Comparison of ENCODE assay signal across 27 mouse cellular contexts in the genomic region with DNA sequence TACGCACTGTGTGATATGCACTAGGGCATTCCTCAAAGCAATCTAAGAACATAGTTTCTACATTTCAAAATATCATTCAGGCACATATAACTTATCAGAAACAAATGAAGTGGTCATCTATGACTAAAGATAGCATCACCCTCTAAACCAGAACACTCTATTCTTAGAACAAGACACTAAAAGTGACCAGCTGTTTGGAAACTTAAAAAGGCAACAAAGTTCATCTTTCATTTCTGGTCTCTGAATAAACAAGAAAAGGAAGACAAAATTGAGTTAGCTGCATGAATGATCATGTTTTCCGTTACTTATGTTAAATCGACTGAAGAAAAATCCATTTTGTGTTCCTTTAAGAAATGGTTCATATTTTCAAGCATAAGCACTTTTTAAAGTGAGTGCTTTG.
A peak's percentile ranks its signal among the peaks of the same experiment; 100 is the strongest.
DNase-seq lines count a peak whose midpoint lies in the region; ATAC-seq and TF ChIP-seq lines count a peak whose summit lies in the region.
"Had no signal": no experiment of that assay in that cellular context is flagged by ENCODE, and none has a peak within 500 bp of the region (broad histone marks: within the 10 kb centered on the region; RNA-seq: fewer than 3 reads in every experiment).

No protein-coding gene starts in this region.

- peaks cover 2% of the 10 kb centered on the region for H3K36me3 ChIP-seq in heart, embryonic 16.5 days (ENCODE audit: control insufficient read depth, insufficient read depth)
- H3K36me3 ChIP-seq in heart, embryonic 12.5 days, result 0 out of 2 replicates have a peak, but pooled peaks cover 5% of the 10 kb centered on the region
- H3K36me3 ChIP-seq in midbrain, embryonic 11.5 days (ENCODE audit: control insufficient read depth, insufficient read depth, low read length), result no peaks in the 10 kb centered on the region
- peaks cover 5% of the 10 kb centered on the region; the same call in 1 of the 2 replicates for H3K36me3 ChIP-seq in midbrain, embryonic 13.5 days
- H3K36me3 ChIP-seq in small intestine, adult 2 months (ENCODE audit: control insufficient read depth, insufficient read depth, low read length), result no peaks in the 10 kb centered on the region
- H3K36me3 ChIP-seq: embryonic facial prominence, embryonic 15.5 days; intestine, embryonic 15.5 days had no signal

- 61% methylated on average over 3 of the region's 3 CpGs for WGBS in heart, embryonic 16.5 days
- WGBS in heart, embryonic 12.5 days, result 70% methylated on average over 3 of the region's 3 CpGs
- WGBS in midbrain, embryonic 11.5 days, result 95% methylated on average over 3 of the region's 3 CpGs
- 91% methylated on average over 3 of the region's 3 CpGs for WGBS in midbrain, embryonic 13.5 days
- WGBS in small intestine, adult 2 months, result 81% methylated on average over 3 of the region's 3 CpGs

- H3K27me3 ChIP-seq in heart, embryonic 16.5 days (ENCODE audit: control insufficient read depth, insufficient read depth, low read length), result no peaks in the 10 kb centered on the region
- no peaks in the 10 kb centered on the region for H3K27me3 ChIP-seq in heart, embryonic 12.5 days (replicated peaks)
- H3K27me3 ChIP-seq in midbrain, embryonic 11.5 days (ENCODE audit: control insufficient read depth, insufficient read depth, low read length), result no peaks in the 10 kb centered on the region
- no peaks in the 10 kb centered on the region for H3K27me3 ChIP-seq in midbrain, embryonic 13.5 days
- no peaks in the 10 kb centered on the region for H3K27me3 ChIP-seq in small intestine, adult 2 months (ENCODE audit: control insufficient read depth, insufficient read depth, low read length)
- H3K27me3 ChIP-seq: embryonic facial prominence, embryonic 15.5 days; forebrain, embryonic 12.5 days; hindbrain, embryonic 12.5 days; intestine, embryonic 15.5 days; limb, embryonic 15.5 days; neural tube, embryonic 12.5 days had no signal

- peak overlapping the region; percentile 85 for H3K27ac ChIP-seq in gastrocnemius, adult 2 months
- H3K27ac ChIP-seq in heart, embryonic 16.5 days (ENCODE audit: low read length), result peak overlapping the region; percentile 50
- no peak overlapping the region for H3K27ac ChIP-seq in heart, embryonic 12.5 days (ENCODE audit: poor library complexity, severe bottlenecking)
- no peak overlapping the region for H3K27ac ChIP-seq in midbrain, embryonic 11.5 days (ENCODE audit: low read depth, low read length)
- no peak overlapping the region for H3K27ac ChIP-seq in midbrain, embryonic 13.5 days
- H3K27ac ChIP-seq in small intestine, adult 2 months (ENCODE audit: insufficient read depth, low read depth, low read length), result peak overlapping the region; percentile 53; the same call in 1 of the 2 replicates
- H3K27ac ChIP-seq: embryonic facial prominence, embryonic 15.5 days; forebrain, embryonic 12.5 days; hindbrain, embryonic 12.5 days; hindbrain, postnatal 0 days; intestine, embryonic 15.5 days; limb, embryonic 10.5 days; limb, embryonic 15.5 days; neural tube, embryonic 12.5 days had no signal

- intact Hi-C loops in gastrocnemius, adult 2 months (cut with DNase I), result no loop called here

- ATAC-seq in heart, embryonic 16.5 days (replicated peaks; ENCODE audit: extremely low read depth, insufficient read depth, low FRiP score), result no peak
- ATAC-seq in heart, embryonic 12.5 days (ENCODE audit: insufficient number of reproducible peaks, low FRiP score), result no peak
- ATAC-seq in midbrain, embryonic 11.5 days (ENCODE audit: low FRiP score), result no peak
- no peak for ATAC-seq in midbrain, embryonic 13.5 days
- ATAC-seq: forebrain, postnatal 0 days; hindbrain, postnatal 0 days; intestine, embryonic 15.5 days; midbrain, embryonic 16.5 days had no signal

- H3K4me3 ChIP-seq in gastrocnemius, adult 2 months, result peak overlapping the region; percentile 55
- no peak overlapping the region for H3K4me3 ChIP-seq in heart, embryonic 16.5 days (ENCODE audit: low read length)
- no peak overlapping the region for H3K4me3 ChIP-seq in heart, embryonic 12.5 days
- no peak overlapping the region for H3K4me3 ChIP-seq in midbrain, embryonic 11.5 days (ENCODE audit: low read depth, low read length)
- no peak overlapping the region for H3K4me3 ChIP-seq in midbrain, embryonic 13.5 days (replicated peaks)
- no peak overlapping the region for H3K4me3 ChIP-seq in small intestine, adult 2 months (ENCODE audit: low read depth, low read length)
- H3K4me3 ChIP-seq: embryonic facial prominence, embryonic 15.5 days; forebrain, embryonic 12.5 days; hindbrain, embryonic 12.5 days; intestine, embryonic 15.5 days; limb, embryonic 10.5 days; limb, embryonic 15.5 days; neural tube, embryonic 12.5 days had no signal

- peaks cover 12% of the 10 kb centered on the region; the same call in 1 of the 2 replicates for H3K4me1 ChIP-seq in heart, embryonic 16.5 days (ENCODE audit: control insufficient read depth, insufficient read depth, low read length)
- H3K4me1 ChIP-seq in heart, embryonic 12.5 days (replicated peaks), result peaks cover 19% of the 10 kb centered on the region
- no peaks in the 10 kb centered on the region for H3K4me1 ChIP-seq in midbrain, embryonic 11.5 days (ENCODE audit: control insufficient read depth, insufficient read depth, low read length)
- peaks cover 8% of the 10 kb centered on the region; the same call in 1 of the 2 replicates for H3K4me1 ChIP-seq in midbrain, embryonic 13.5 days (replicated peaks)
- 0 out of 2 replicates have a peak, but pooled peaks cover 2% of the 10 kb centered on the region for H3K4me1 ChIP-seq in small intestine, adult 2 months (ENCODE audit: control insufficient read depth, insufficient read depth, insufficient read length, low read length)
- H3K4me1 ChIP-seq: embryonic facial prominence, embryonic 15.5 days; intestine, embryonic 15.5 days; neural tube, embryonic 12.5 days had no signal

- peaks cover 5% of the 10 kb centered on the region; the same call in 1 of the 2 replicates for H3K9me3 ChIP-seq in heart, embryonic 16.5 days (replicated peaks; ENCODE audit: control insufficient read depth, low read length)
- 0 out of 2 replicates have a peak, but pooled peaks cover 2% of the 10 kb centered on the region for H3K9me3 ChIP-seq in heart, embryonic 12.5 days (replicated peaks)
- peaks cover 3% of the 10 kb centered on the region; the same call in 1 of the 2 replicates for H3K9me3 ChIP-seq in midbrain, embryonic 11.5 days (ENCODE audit: control insufficient read depth, low read length)
- no peaks in the 10 kb centered on the region; the same call in 1 of the 2 replicates for H3K9me3 ChIP-seq in midbrain, embryonic 13.5 days
- H3K9me3 ChIP-seq: hindbrain, embryonic 12.5 days; intestine, embryonic 15.5 days; limb, embryonic 10.5 days; limb, embryonic 15.5 days had no signal

- peak overlapping the region; percentile 34; the same call in 1 of the 2 replicates for H3K4me2 ChIP-seq in heart, embryonic 16.5 days (ENCODE audit: low read depth, low read length)
- H3K4me2 ChIP-seq in heart, embryonic 12.5 days, result no peak overlapping the region
- H3K4me2 ChIP-seq in midbrain, embryonic 11.5 days, result no peak overlapping the region
- H3K4me2 ChIP-seq in midbrain, embryonic 13.5 days (replicated peaks), result no peak overlapping the region
- H3K4me2 ChIP-seq: embryonic facial prominence, embryonic 15.5 days; forebrain, embryonic 12.5 days; hindbrain, embryonic 12.5 days; intestine, embryonic 15.5 days; limb, embryonic 15.5 days; neural tube, embryonic 12.5 days had no signal

- DNase-seq in gastrocnemius, adult 2 months, result no peak
- DNase-seq in gastrocnemius, adult 8-10 months (ENCODE audit: low spot score in 2 of 2), result no peak
- DNase-seq in midbrain, embryonic 11.5 days (ENCODE audit: low spot score, missing footprints), result peak; percentile 44
- no peak for DNase-seq in urinary bladder, postnatal 36 days (ENCODE audit: low spot score in 2 of 2)
- DNase-seq: adrenal gland, postnatal 25 days; cerebellum, adult 2 months; cerebellum, postnatal 14 days; forebrain, postnatal 0 days; gastrocnemius, postnatal 14 days; kidney, adult 9 months; kidney, postnatal 10 days; right cerebral cortex, adult 18-20 months; right cerebral cortex, postnatal 4 days; thymus, postnatal 14 days had no signal

- no peak for TF ChIP-seq CTCF in gastrocnemius, adult 2 months (IDR thresholded peaks at IDR 0.05)
- no peak for TF ChIP-seq CTCF in small intestine, adult 2 months (IDR thresholded peaks at IDR 0.05; ENCODE audit: extremely low read depth, insufficient read length, insufficient replicate concordance, low read depth, low read length)

- TF ChIP-seq POLR2A in small intestine, adult 2 months (IDR thresholded peaks at IDR 0.05; ENCODE audit: low read depth, low read length), result no peak

- no peak overlapping the region for H3K9ac ChIP-seq in heart, embryonic 16.5 days (ENCODE audit: low read length)
- no peak overlapping the region for H3K9ac ChIP-seq in heart, embryonic 12.5 days
- no peak overlapping the region for H3K9ac ChIP-seq in midbrain, embryonic 11.5 days (ENCODE audit: low read length)
- H3K9ac ChIP-seq in midbrain, embryonic 13.5 days (replicated peaks), result no peak overlapping the region
- H3K9ac ChIP-seq: embryonic facial prominence, embryonic 15.5 days; forebrain, embryonic 12.5 days; forebrain, postnatal 0 days; hindbrain, embryonic 12.5 days; intestine, embryonic 15.5 days; limb, embryonic 15.5 days; neural tube, embryonic 12.5 days had no signal

Comparison
In these comparisons a context has a peak if more than half of its experiments do, and no peak if none do; other contexts are left out.
1. H3K27ac ChIP-seq: peak in gastrocnemius, adult 2 months (single experiment), heart, embryonic 16.5 days (single experiment) and small intestine, adult 2 months (single experiment); none in heart, embryonic 12.5 days (single experiment), midbrain, embryonic 11.5 days (single experiment) and midbrain, embryonic 13.5 days (single experiment).